Mouse (Mus musculus) CH12.LX (cell line): Measurements from ENCODE around the gene Lekr1.

ENCODE experiments used
- CHD2 ChIP-seq: IDR thresholded peaks from 2 replicates; pipeline ENCODE4 v1.6.1; 2011; ENCODE audit warnings: low read length, improper control_type of control experiment
- CTCF ChIP-seq, 2 experiments: IDR thresholded peaks in 1 of 2; conservative IDR thresholded peaks in 1 of 2; 2 replicates each; pipeline ENCODE4 v1.5.1; 2011 to 2012; ENCODE audit warnings: low read depth in 2 of 2, low read length in 2 of 2, improper control_type of control experiment in 1 of 2, inconsistent platforms in 1 of 2, mild to moderate bottlenecking in 1 of 2, moderate library complexity in 1 of 2
- EP300 ChIP-seq: IDR thresholded peaks from 2 replicates; pipeline ENCODE4 v1.6.1; 2011; ENCODE audit warnings: low read length, improper control_type of control experiment
- JUN ChIP-seq: IDR thresholded peaks from 2 replicates; pipeline ENCODE4 v1.6.1; 2011; ENCODE audit warnings: low read depth, mild to moderate bottlenecking, low read length, improper control_type of control experiment, moderate library complexity; ENCODE audit not compliant: insufficient read depth
- MAFK ChIP-seq: IDR thresholded peaks from 2 replicates; pipeline ENCODE4 v1.6.1; 2011; ENCODE audit warnings: low read length, improper control_type of control experiment; ENCODE audit not compliant: insufficient replicate concordance
- MAX ChIP-seq: IDR thresholded peaks from 2 replicates; pipeline ENCODE4 v1.6.1; 2011; ENCODE audit warnings: low read length, improper control_type of control experiment
- POLR2A ChIP-seq: IDR thresholded peaks from 2 replicates; pipeline ENCODE4 v1.6.1; 2011; ENCODE audit warnings: low read depth, mild to moderate bottlenecking, improper control_type of control experiment, low read length
- RAD21 ChIP-seq: IDR thresholded peaks from 2 replicates; pipeline ENCODE4 v1.6.1; 2011; ENCODE audit warnings: low read depth, mild to moderate bottlenecking, low read length, improper control_type of control experiment, moderate library complexity
- SIN3A ChIP-seq: IDR thresholded peaks from 2 replicates; pipeline ENCODE4 v1.6.1; 2012; ENCODE audit warnings: low read length, improper control_type of control experiment, inconsistent platforms
- TCF12 ChIP-seq: IDR thresholded peaks from 2 replicates; pipeline ENCODE4 v1.6.1; 2014; ENCODE audit warnings: low read depth, mild to moderate bottlenecking, inconsistent platforms, low read length, improper control_type of control experiment
- ZC3H11A ChIP-seq: IDR thresholded peaks from 2 replicates; pipeline ENCODE4 v1.6.1; 2012; ENCODE audit warnings: low read depth, mild to moderate bottlenecking, inconsistent platforms, low read length, improper control_type of control experiment

DNA sequence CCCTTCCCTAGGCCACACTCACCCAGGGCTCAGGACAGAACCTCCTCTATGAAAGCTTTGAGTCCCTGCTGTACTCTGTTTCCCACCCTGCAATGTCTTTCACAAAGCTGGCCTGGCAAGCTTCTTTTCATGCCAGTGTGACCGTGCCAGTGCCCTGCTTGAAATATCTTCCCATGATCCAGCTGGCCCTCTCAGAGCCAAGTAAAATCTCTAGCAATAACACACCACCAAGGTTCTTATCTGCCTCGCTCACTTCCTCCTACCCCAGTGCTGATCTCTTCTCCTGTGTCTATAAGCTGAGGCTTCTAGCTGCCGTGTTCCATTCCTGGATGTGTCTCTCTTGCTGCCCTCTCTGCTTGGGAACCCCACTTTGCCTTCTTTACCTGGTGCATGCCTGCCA lies 162.0 kb downstream of the Lekr1 start:
- TF ChIP-seq CTCF (conservative IDR thresholded peaks at IDR 0.05 in 1 of 2, IDR thresholded peaks at IDR 0.05 in 1 of 2; ENCODE audit: low read depth in 2 of 2, low read length in 2 of 2): no peak
- TF ChIP-seq JUN: no peak
- TF ChIP-seq TCF12: no peak
- TF ChIP-seq CHD2: no peak
- TF ChIP-seq EP300: no peak
- TF ChIP-seq SIN3A: no peak
- no peak for TF ChIP-seq ZC3H11A
- no peak for TF ChIP-seq MAFK
- no peak for TF ChIP-seq RAD21
- TF ChIP-seq POLR2A: no peak
- no peak for TF ChIP-seq MAX
